Mouse (Mus musculus): ENCODE data around the gene Lgalsl. TPM values are rescaled to one million over a fixed set of nuclear protein-coding genes. Genes with fewer than 3 reads are reported as not detected.

Lgalsl gene
- polyA plus RNA-seq, 1 experiment from 2014 or later, result 46.5 TPM

DNA sequence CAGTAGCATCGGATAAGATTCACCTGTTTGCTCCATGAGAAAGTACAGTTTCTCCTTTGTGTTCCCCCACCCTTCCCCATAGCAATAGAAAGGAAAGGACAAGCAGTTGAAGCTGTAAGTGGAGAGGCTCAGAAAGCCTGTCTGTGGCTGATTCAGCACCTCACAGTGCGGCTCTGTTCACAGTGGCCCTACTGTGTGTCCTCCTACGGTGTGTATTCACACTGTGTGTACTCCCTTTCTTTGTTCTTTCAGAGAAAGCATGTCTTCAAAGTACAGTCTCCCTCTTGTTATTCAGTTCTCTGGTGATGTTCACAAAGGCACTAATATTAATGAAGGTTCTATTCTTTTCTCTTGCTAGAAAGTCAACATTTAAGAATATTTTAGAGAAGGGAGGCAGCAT, 38.2 kb downstream of the Lgalsl start:
- no peak overlapping the region for H3K27ac ChIP-seq (ENCODE audit: low read depth)
- no peaks in the 10 kb centered on the region for H3K27me3 ChIP-seq (ENCODE audit: insufficient read depth, low read length)
- no peak overlapping the region for H3K4me2 ChIP-seq
- WGBS, result 78% methylated on average over 3 of the region's 3 CpGs
- H3K9me3 ChIP-seq (ENCODE audit: low read depth, low read length), result no peaks in the 10 kb centered on the region
- ATAC-seq (ENCODE audit: insufficient read depth), result no peak
- DNase-seq, result no peak
- no peak overlapping the region for H3K9ac ChIP-seq
- no peak overlapping the region for H3K4me3 ChIP-seq (ENCODE audit: low read depth, low read length)
- no peaks in the 10 kb centered on the region for H3K36me3 ChIP-seq (ENCODE audit: insufficient read depth)
- TF ChIP-seq CTCF (IDR thresholded peaks at IDR 0.05; ENCODE audit: low read depth), result no peak
- H3K4me1 ChIP-seq (ENCODE audit: insufficient read depth), result no peaks in the 10 kb centered on the region

DNA sequence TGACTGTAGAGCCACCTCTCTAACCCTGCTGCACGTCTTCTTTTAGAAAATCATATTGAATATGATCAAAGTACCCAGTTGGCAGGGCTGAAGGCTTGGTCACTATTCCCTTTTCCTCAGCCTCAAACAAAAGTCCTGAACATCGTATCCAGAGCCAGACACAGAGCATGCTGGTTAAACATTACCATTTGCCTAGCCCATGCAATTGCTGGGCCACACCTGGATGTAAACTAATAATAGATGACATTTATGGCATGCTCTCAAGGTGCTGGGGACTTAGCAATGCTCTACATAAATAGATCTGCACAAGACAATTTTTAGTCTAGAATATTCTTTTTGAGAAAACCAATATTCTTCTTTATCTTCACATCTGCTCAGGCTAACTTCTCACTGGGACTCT, 39.5 kb downstream of the Lgalsl start:
- DNase-seq, result no peak
- Histone ChIP-seq H3K4me3 (ENCODE audit: low read depth, low read length) (no peak overlapping the region), H3K36me3 (ENCODE audit: insufficient read depth) (no peaks in the 10 kb centered on the region), H3K9ac (no peak overlapping the region), H3K27ac (ENCODE audit: low read depth) (no peak overlapping the region), H3K27me3 (ENCODE audit: insufficient read depth, low read length) (no peaks in the 10 kb centered on the region), H3K4me2 (no peak overlapping the region), H3K9me3 (ENCODE audit: low read depth, low read length) (no peaks in the 10 kb centered on the region), H3K4me1 (ENCODE audit: insufficient read depth) (no peaks in the 10 kb centered on the region)
- ATAC-seq (ENCODE audit: insufficient read depth), result no peak
- no peak for TF ChIP-seq CTCF (IDR thresholded peaks at IDR 0.05; ENCODE audit: low read depth)
- WGBS, result 63% methylated on average over 2 of the region's 2 CpGs

DNA sequence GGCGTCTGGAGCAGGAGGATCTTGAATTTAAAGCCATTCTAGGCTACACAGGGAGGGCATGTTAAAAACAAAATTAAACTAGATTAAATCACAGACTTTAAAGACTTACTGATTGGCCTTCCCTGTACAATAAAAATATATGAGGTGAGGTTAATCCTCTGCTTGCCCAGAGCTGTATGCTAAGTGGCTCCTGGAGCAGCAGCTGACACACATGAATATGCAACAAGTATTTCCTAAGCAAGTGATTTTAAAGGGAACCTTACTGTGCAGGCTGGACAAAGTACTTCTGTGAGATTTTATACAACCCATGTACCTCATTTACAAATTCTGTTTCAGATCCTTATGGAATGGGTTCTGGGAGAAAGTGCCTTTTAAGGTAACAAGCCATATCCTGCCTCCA, 41.8 kb downstream of the Lgalsl start:
- 71% methylated on average over 1 of the region's 1 CpGs for WGBS
- H3K36me3 ChIP-seq (ENCODE audit: insufficient read depth), result no peaks in the 10 kb centered on the region
- no peak overlapping the region for H3K9ac ChIP-seq
- H3K27ac ChIP-seq (ENCODE audit: low read depth), result no peak overlapping the region
- no peak for DNase-seq
- H3K9me3 ChIP-seq (ENCODE audit: low read depth, low read length), result 0 out of 2 replicates have a peak, but pooled peaks cover 4% of the 10 kb centered on the region
- H3K4me2 ChIP-seq, result no peak overlapping the region
- no peaks in the 10 kb centered on the region for H3K4me1 ChIP-seq (ENCODE audit: insufficient read depth)
- TF ChIP-seq CTCF (IDR thresholded peaks at IDR 0.05; ENCODE audit: low read depth), result no peak
- ATAC-seq (ENCODE audit: insufficient read depth), result no peak
- H3K27me3 ChIP-seq (ENCODE audit: insufficient read depth, low read length), result no peaks in the 10 kb centered on the region
- no peak overlapping the region for H3K4me3 ChIP-seq (ENCODE audit: low read depth, low read length)

DNA sequence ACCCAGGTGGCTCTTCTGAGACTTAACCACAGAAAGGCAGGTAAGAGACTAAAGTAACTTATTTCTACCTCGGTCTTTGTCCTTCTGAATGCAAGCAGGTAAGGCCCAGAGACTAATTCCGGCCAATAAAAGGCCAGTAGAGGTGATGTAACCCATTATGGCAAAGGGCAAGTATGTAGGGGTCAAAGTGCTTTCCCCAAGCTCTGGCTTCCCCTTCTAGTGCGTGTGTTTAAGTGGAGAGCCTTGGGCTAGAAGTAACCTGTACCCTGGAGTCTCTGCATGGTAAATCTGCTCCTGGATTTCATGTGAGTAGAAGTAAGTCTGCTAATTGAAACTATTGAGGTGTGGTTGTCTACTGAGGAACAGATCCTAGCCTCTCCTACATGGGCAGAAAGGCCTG, 42.8 kb downstream of the Lgalsl start:
- H3K27ac ChIP-seq (ENCODE audit: low read depth), result no peak overlapping the region
- H3K9ac ChIP-seq, result no peak overlapping the region
- H3K4me3 ChIP-seq (ENCODE audit: low read depth, low read length), result no peak overlapping the region
- ATAC-seq (ENCODE audit: insufficient read depth) (no peak), DNase-seq (no peak)
- H3K27me3 ChIP-seq (ENCODE audit: insufficient read depth, low read length), result no peaks in the 10 kb centered on the region
- H3K4me2 ChIP-seq, result no peak overlapping the region
- WGBS, result 62% methylated on average over 3 of the region's 3 CpGs
- TF ChIP-seq CTCF (IDR thresholded peaks at IDR 0.05; ENCODE audit: low read depth), result no peak
- H3K9me3 ChIP-seq (ENCODE audit: low read depth, low read length), result 0 out of 2 replicates have a peak, but pooled peaks cover 4% of the 10 kb centered on the region
- H3K4me1 ChIP-seq (ENCODE audit: insufficient read depth), result no peaks in the 10 kb centered on the region
- H3K36me3 ChIP-seq (ENCODE audit: insufficient read depth), result no peaks in the 10 kb centered on the region

DNA sequence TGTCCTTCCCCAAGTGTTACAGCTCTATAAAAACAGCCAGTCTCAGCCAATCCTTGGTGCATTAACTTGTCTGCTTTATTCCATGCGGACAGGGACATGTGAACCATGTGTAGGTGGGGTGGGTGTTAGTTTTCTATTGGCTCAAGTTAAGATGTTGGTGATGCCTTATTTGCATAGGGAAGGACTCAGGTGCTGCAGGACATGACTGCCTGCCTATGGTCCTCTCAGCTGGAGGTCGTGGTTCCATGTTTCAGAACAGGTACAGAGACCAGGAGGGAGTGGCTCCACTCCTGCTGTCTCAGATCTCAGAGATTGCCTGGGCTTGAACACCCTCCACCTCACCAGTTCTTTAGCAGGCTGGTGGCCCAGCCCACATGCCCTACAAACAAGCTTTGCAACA, 44.7 kb downstream of the Lgalsl start:
- Histone ChIP-seq H3K36me3 (ENCODE audit: insufficient read depth) (no peaks in the 10 kb centered on the region), H3K4me1 (ENCODE audit: insufficient read depth) (no peaks in the 10 kb centered on the region), H3K27ac (ENCODE audit: low read depth) (no peak overlapping the region), H3K9me3 (ENCODE audit: low read depth, low read length) (0 out of 2 replicates have a peak, but pooled peaks cover 4% of the 10 kb centered on the region), H3K4me2 (no peak overlapping the region), H3K4me3 (ENCODE audit: low read depth, low read length) (no peak overlapping the region), H3K27me3 (ENCODE audit: insufficient read depth, low read length) (no peaks in the 10 kb centered on the region), H3K9ac (no peak overlapping the region)
- WGBS, result 64% methylated on average over 2 of the region's 2 CpGs
- no peak for ATAC-seq (ENCODE audit: insufficient read depth)
- no peak for TF ChIP-seq CTCF (IDR thresholded peaks at IDR 0.05; ENCODE audit: low read depth)
- DNase-seq, result no peak

DNA sequence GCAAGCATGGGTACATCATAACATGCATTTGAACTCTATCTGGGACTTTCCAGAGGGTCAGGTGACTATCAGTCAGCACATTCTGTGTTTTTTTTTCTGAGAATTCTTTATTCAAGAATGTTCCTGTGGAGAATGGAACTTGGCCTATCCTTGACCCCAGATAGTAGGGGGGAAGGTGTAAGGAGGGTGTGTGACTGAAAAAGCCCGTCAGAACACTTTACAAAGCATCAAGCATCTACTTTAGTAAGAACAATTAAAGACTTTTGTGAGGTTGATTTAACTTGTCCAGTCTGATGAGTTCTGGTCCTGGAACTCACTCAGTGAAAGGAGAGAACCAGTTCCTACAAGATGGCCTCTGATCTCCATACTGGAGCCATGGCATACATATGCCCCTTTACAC, 45.7 kb downstream of the Lgalsl start:
- Histone ChIP-seq H3K4me3 (ENCODE audit: low read depth, low read length) (no peak overlapping the region), H3K27me3 (ENCODE audit: insufficient read depth, low read length) (no peaks in the 10 kb centered on the region), H3K9me3 (ENCODE audit: low read depth, low read length) (0 out of 2 replicates have a peak, but pooled peaks cover 4% of the 10 kb centered on the region), H3K9ac (no peak overlapping the region), H3K4me2 (no peak overlapping the region), H3K4me1 (ENCODE audit: insufficient read depth) (no peaks in the 10 kb centered on the region), H3K36me3 (ENCODE audit: insufficient read depth) (no peaks in the 10 kb centered on the region), H3K27ac (ENCODE audit: low read depth) (no peak overlapping the region)
- DNase-seq (no peak), ATAC-seq (ENCODE audit: insufficient read depth) (no peak)
- no peak for TF ChIP-seq CTCF (IDR thresholded peaks at IDR 0.05; ENCODE audit: low read depth)
- WGBS, result 58% methylated on average over 1 of the region's 1 CpGs

DNA sequence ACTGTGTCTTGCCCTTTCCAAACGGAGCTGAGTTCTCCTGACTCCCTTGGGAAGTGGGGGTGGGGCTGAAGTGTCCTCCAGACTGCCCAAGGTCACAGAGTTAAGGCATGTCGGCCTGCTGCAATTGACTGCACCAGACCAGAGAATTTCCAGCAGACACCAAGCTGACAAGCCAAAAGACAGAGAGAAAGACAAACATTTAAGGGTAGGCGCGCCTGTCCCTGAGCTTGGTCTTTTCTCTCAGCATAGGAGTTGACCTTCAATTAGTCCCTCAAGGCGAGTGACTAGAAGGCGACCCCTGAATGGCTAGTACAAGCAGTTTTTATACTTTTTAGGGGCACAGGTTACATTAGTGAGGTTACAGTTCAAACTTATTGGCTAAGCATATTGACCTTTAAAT, 46.1 kb downstream of the Lgalsl start:
- H3K27me3 ChIP-seq (ENCODE audit: insufficient read depth, low read length), result no peaks in the 10 kb centered on the region
- 76% methylated on average over 6 of the region's 6 CpGs for WGBS
- DNase-seq, result no peak

DNA sequence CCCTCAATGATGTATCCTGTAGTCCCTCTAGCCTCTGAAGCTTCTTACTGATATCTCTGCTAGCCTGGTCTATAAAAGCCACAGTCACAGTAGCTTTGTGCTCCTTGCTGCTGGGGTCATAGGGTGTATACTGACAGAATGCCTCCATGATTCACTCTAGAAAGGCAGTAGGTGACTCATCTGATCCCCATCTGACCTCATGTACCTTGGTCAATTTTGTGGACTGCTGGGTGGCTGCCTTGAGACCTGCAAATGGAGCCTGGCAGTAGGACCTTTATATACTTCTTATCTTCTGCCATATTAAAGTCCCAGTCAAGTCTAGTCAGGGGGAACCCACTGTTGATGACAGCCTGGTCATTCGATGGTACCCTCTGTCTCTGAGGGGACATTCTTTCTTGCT, 47.4 kb downstream of the Lgalsl start:
- TF ChIP-seq CTCF (IDR thresholded peaks at IDR 0.05; ENCODE audit: low read depth), result no peak
- no peak for ATAC-seq (ENCODE audit: insufficient read depth)
- WGBS, result 88% methylated on average over 1 of the region's 1 CpGs

More for the DNA sequence above, 46.1 kb downstream of the Lgalsl start:
- H3K27ac ChIP-seq (ENCODE audit: low read depth), result no peak overlapping the region
- 0 out of 2 replicates have a peak, but pooled peaks cover 4% of the 10 kb centered on the region for H3K9me3 ChIP-seq (ENCODE audit: low read depth, low read length)
- TF ChIP-seq CTCF (IDR thresholded peaks at IDR 0.05; ENCODE audit: low read depth), result no peak
- H3K36me3 ChIP-seq (ENCODE audit: insufficient read depth), result no peaks in the 10 kb centered on the region
- no peak overlapping the region for H3K4me3 ChIP-seq (ENCODE audit: low read depth, low read length)
- H3K4me1 ChIP-seq (ENCODE audit: insufficient read depth), result no peaks in the 10 kb centered on the region
- no peak for ATAC-seq (ENCODE audit: insufficient read depth)
- H3K9ac ChIP-seq, result no peak overlapping the region
- H3K4me2 ChIP-seq, result no peak overlapping the region

More for the DNA sequence above, 47.4 kb downstream of the Lgalsl start:
- H3K9me3 ChIP-seq (ENCODE audit: low read depth, low read length), result 0 out of 2 replicates have a peak, but pooled peaks cover 4% of the 10 kb centered on the region
- no peak overlapping the region for H3K27ac ChIP-seq (ENCODE audit: low read depth)
- no peak overlapping the region for H3K4me3 ChIP-seq (ENCODE audit: low read depth, low read length)
- no peak overlapping the region for H3K9ac ChIP-seq
- H3K4me1 ChIP-seq (ENCODE audit: insufficient read depth), result no peaks in the 10 kb centered on the region
- no peaks in the 10 kb centered on the region for H3K36me3 ChIP-seq (ENCODE audit: insufficient read depth)
- DNase-seq, result no peak
- no peaks in the 10 kb centered on the region for H3K27me3 ChIP-seq (ENCODE audit: insufficient read depth, low read length)
- H3K4me2 ChIP-seq, result no peak overlapping the region
